Mouse (Mus musculus) midbrain, postnatal 0 days (tissue): Measurements from ENCODE around the gene Tyrobp. TPM values are rescaled to one million over a fixed set of nuclear protein-coding genes. Genes with fewer than 3 reads are reported as not detected.

Source experiments
- ATAC-seq: fragments of 200-750 bp; cut with Nextera tagmentation; 2 replicates; pipeline ENCODE4 v1.8.0; 2017; ENCODE audit warnings: moderate number of reproducible peaks, mild to moderate bottlenecking, moderate TSS enrichment, moderate library complexity; ENCODE audit not compliant: low FRiP score
- DNase-seq: peaks from one replicate; pipeline ENCODE4 v3.0.0-alpha.2; 2015; ENCODE audit warnings: low spot score
- H3K27ac ChIP-seq: fragments of 300-500 bp; sonication (generic); 2 replicates; pipeline ENCODE4 v1.5.1; 2014; ENCODE audit warnings: low read depth, mild to moderate bottlenecking, low read length, mixed read lengths
- H3K27me3 ChIP-seq: fragments of 300-500 bp; sonication (generic); 2 replicates; pipeline ENCODE4 v1.6.1; 2014; ENCODE audit warnings: low read length, control low read depth, mixed read lengths; ENCODE audit not compliant: insufficient read depth
- H3K36me3 ChIP-seq: fragments of 300-500 bp; sonication (generic); 2 replicates; pipeline ENCODE4 v1.6.1; 2014; ENCODE audit warnings: low read length, control low read depth, mixed read lengths; ENCODE audit not compliant: insufficient read depth
- H3K4me1 ChIP-seq: fragments of 300-500 bp; sonication (generic); 2 replicates; pipeline ENCODE4 v1.6.1; 2014; ENCODE audit warnings: mild to moderate bottlenecking, control low read depth, antibody characterized with exemption, low read length, mixed read lengths; ENCODE audit not compliant: insufficient read depth
- H3K4me2 ChIP-seq: fragments of 300-500 bp; sonication (generic); 2 replicates; pipeline ENCODE4 v1.6.1; 2014; ENCODE audit warnings: low read depth, mild to moderate bottlenecking, low read length, mixed read lengths; ENCODE audit not compliant: poor library complexity, severe bottlenecking
- H3K4me3 ChIP-seq: fragments of 300-500 bp; sonication (generic); 2 replicates; pipeline ENCODE4 v1.5.1; 2014; ENCODE audit warnings: low read depth, mild to moderate bottlenecking, low read length, moderate library complexity
- H3K9ac ChIP-seq: fragments of 300-500 bp; sonication (generic); replicated peaks from 2 replicates; pipeline ENCODE4 v1.6.1; 2014; ENCODE audit warnings: mild to moderate bottlenecking, low read length, moderate library complexity, mixed read lengths; ENCODE audit not compliant: poor library complexity, severe bottlenecking
- H3K9me3 ChIP-seq: fragments of 300-500 bp; sonication (generic); 2 replicates; pipeline ENCODE4 v1.6.1; 2016; ENCODE audit warnings: low read length, control low read depth
- CTCF ChIP-seq: IDR thresholded peaks from 2 replicates; pipeline ENCODE4 v1.5.1; 2016; ENCODE audit warnings: antibody characterized with exemption, mild to moderate bottlenecking
- WGBS: fragments of 180-500 bp; shearing (Covaris S2); extraction: QIAGEN DNeasy Blood & Tissue Kit; methylation state at CpG from one replicate; pipeline ENCODE4 v1.1.7; 2014; 5-methylcytosine and 5-hydroxymethylcytosine counted together
- polyA plus RNA-seq: library from polyadenylated mRNA; unstranded; fragments of >200 nt; fragmentation: Nextera tagmentation; extraction: Ambion mirVana; gene quantifications from 2 replicates; pipeline ENCODE4 v1.2.1, GENCODE M21; 2015
- total RNA-seq: library from RNA; depleted of rRNA; stranded (reverse); fragments of >200 nt; gene quantifications from 2 replicates; pipeline ENCODE4 v1.2.3, GENCODE M21; 2014

The Tyrobp gene
- total and polyA plus RNA-seq, 2 experiments from 2014 or later = 23.5 to 43.7 TPM

GRCm38 (mm10) chr7:30440697-30441096, 27.1 kb downstream of the Tyrobp start:
- Histone ChIP-seq H3K27me3 (no peaks in the 10 kb centered on the region), H3K4me2 (no peak overlapping the region), H3K4me1 (no peaks in the 10 kb centered on the region; the same call in 1 of the 2 replicates), H3K36me3 (peaks cover 39% of the 10 kb centered on the region), H3K27ac (no peak overlapping the region), H3K4me3 (no peak overlapping the region), H3K9ac (no peak overlapping the region), H3K9me3 (no peaks in the 10 kb centered on the region)
- WGBS = 23% methylated on average over 4 of the region's 5 CpGs
- TF ChIP-seq CTCF = peak; percentile 85
- no peak for ATAC-seq
- DNase-seq = peak; percentile 65

- H3K4me2 ChIP-seq = peak overlapping the region; percentile 78
- peaks cover 3% of the 10 kb centered on the region; the same call in 1 of the 2 replicates for H3K4me1 ChIP-seq
- WGBS = 15% methylated on average over 9 of the region's 9 CpGs
- no peak overlapping the region; the same call in 1 of the 2 replicates for H3K9ac ChIP-seq
- no peak for TF ChIP-seq CTCF
- peak overlapping the region; percentile 73 for H3K4me3 ChIP-seq
- no peak for ATAC-seq
- no peaks in the 10 kb centered on the region for H3K9me3 ChIP-seq
- H3K36me3 ChIP-seq = peaks cover 28% of the 10 kb centered on the region
- H3K27ac ChIP-seq = peak overlapping the region; percentile 96; the same call in 1 of the 2 replicates
- H3K27me3 ChIP-seq = no peaks in the 10 kb centered on the region
- peak; percentile 66 for DNase-seq
These were observed 30.1 kb downstream of the Tyrobp start for GRCm38 (mm10) chr7:30443696-30444095.

- Histone ChIP-seq H3K27me3 (no peaks in the 10 kb centered on the region), H3K4me1 (peaks cover 3% of the 10 kb centered on the region; the same call in 1 of the 2 replicates), H3K9ac (peak overlapping the region; percentile 96), H3K4me2 (peak overlapping the region; percentile 78), H3K27ac (peak overlapping the region; percentile 96), H3K36me3 (peaks cover 23% of the 10 kb centered on the region), H3K4me3 (peak overlapping the region; percentile 73), H3K9me3 (no peaks in the 10 kb centered on the region)
- ATAC-seq (peak; percentile 64), DNase-seq (peak; percentile 93)
- no peak for TF ChIP-seq CTCF
- 1% methylated on average over 36 of the region's 38 CpGs for WGBS
These were observed 30.8 kb downstream of the Tyrobp start for GRCm38 (mm10) chr7:30444154-30444970.

GRCm38 (mm10) chr7:30444971-30445751, 31.6 kb downstream of the Tyrobp start, which contains the start of gene Aplp1:
TSS of gene Aplp1 (minus strand) at chr7:30445535.
- peak; percentile 77 for ATAC-seq
- Histone ChIP-seq H3K27ac (peak within 1 kb of the TSS; percentile 96), H3K9ac (peak within 1 kb of the TSS; percentile 96), H3K36me3 (peaks cover 16% of the 10 kb centered on the region), H3K4me3 (peak within 1 kb of the TSS; percentile 73), H3K9me3 (no peaks in the 10 kb centered on the region), H3K27me3 (no peaks in the 10 kb centered on the region), H3K4me2 (peak within 1 kb of the TSS; percentile 78), H3K4me1 (peaks cover 3% of the 10 kb centered on the region; the same call in 1 of the 2 replicates)
- DNase-seq = peak; percentile 75
- TF ChIP-seq CTCF = no peak
- under 1% methylated on average over 52 of the region's 72 CpGs for WGBS

GRCm38 (mm10) chr7:30450241-30450640, 36.7 kb downstream of the Tyrobp start:
- ATAC-seq (no peak), DNase-seq (no peak)
- Histone ChIP-seq H3K4me2 (no peak overlapping the region), H3K4me1 (peaks cover 8% of the 10 kb centered on the region; the same call in 1 of the 2 replicates), H3K27ac (no peak overlapping the region), H3K36me3 (no peaks in the 10 kb centered on the region), H3K9me3 (no peaks in the 10 kb centered on the region), H3K27me3 (peaks cover 24% of the 10 kb centered on the region), H3K4me3 (no peak overlapping the region), H3K9ac (no peak overlapping the region)
- WGBS = 73% methylated on average over 7 of the region's 7 CpGs
- TF ChIP-seq CTCF = no peak
